Mouse (Mus musculus): Measurements from ENCODE around the gene Kazn. TPM values are rescaled to one million over a fixed set of nuclear protein-coding genes. Genes with fewer than 3 reads are reported as not detected.

Gene Kazn
- polyA plus RNA-seq, 1 experiment, result 0.05 TPM

DNA sequence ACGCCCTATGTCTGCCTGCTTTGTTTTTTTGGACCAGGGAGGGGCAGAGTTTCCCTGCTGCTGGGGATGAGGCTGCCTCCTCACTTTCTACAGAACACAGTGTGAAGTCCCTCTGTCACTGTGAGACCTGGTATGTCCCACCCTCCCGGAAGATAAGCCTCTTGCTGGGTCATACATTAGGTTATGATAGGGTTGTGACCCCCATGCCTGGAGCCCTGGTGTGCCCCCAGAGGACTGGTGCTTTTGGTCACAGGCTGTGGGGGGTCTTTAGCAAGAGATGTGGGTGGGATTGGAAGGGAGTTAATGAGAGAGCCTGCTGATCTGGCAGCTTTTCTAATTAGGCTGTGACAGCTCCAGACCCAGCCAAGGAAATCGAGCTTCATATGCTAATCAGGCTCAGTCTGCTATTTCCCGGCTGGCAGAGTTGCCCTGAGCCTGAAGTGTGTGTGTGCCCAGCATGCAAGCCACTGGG, 28.2 kb upstream of the Kazn start:
- H3K4me3 ChIP-seq (replicated peaks), result no peak overlapping the region
- TF ChIP-seq GATA1 (IDR thresholded peaks at IDR 0.05; ENCODE audit: low read length), result no peak
- TF ChIP-seq TAL1 (IDR thresholded peaks at IDR 0.05; ENCODE audit: low read length), result no peak
- H3K9me3 ChIP-seq (ENCODE audit: control insufficient read depth, low read length), result peaks cover 22% of the 10 kb centered on the region
- H3K27me3 ChIP-seq (ENCODE audit: control insufficient read depth), result no peaks in the 10 kb centered on the region
- H3K36me3 ChIP-seq (ENCODE audit: control insufficient read depth), result no peaks in the 10 kb centered on the region
- no peaks in the 10 kb centered on the region for H3K4me1 ChIP-seq (ENCODE audit: control insufficient read depth)

DNA sequence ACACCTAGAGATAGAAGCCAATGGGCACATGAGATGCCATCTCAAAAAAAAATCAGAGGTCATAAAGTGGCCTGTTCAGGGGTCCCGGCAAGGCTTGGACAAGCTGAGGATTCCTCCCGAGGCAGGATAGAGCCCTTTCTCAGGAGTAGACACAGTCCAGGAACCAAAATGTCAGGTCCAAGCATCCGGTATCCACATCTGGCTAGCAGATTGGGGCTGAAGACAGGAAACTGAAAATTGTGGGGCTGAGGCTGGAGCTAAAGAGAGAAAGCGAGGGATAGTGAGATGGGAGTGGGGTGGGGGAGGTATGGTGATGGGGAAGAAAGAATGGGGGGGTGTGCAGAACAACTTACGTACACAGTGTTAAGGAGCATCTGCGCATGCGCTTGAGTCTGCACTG, 25.1 kb upstream of the Kazn start:
- H3K27me3 ChIP-seq (ENCODE audit: control insufficient read depth), result no peaks in the 10 kb centered on the region
- peaks cover 22% of the 10 kb centered on the region for H3K9me3 ChIP-seq (ENCODE audit: control insufficient read depth, low read length)
- TF ChIP-seq TAL1 (IDR thresholded peaks at IDR 0.05; ENCODE audit: low read length), result no peak
- TF ChIP-seq GATA1 (IDR thresholded peaks at IDR 0.05; ENCODE audit: low read length), result no peak
- no peak overlapping the region for H3K4me3 ChIP-seq (replicated peaks)
- no peaks in the 10 kb centered on the region for H3K36me3 ChIP-seq (ENCODE audit: control insufficient read depth)
- H3K4me1 ChIP-seq (ENCODE audit: control insufficient read depth), result no peaks in the 10 kb centered on the region

DNA sequence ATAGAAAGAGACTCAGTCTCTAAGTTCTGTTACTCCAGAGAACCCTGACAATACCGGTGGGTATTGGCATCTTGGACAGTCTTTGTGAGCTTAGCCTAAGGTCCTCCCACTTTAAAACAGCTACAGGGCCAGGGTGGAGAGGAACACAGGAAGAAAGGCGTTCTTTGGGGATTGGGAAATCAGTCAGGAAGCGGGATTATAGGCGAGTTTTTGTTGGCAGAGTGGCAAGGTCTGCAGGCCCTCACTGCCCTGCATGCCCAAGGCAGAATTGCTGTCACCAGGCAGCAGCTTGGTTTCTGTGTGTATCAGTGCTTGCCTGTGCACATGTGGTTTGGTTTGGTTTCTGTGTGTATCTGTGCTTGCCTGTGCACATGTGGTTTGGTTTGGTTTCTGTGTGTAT, 22.5 kb upstream of the Kazn start:
- H3K9me3 ChIP-seq (ENCODE audit: control insufficient read depth, low read length), result peaks cover 22% of the 10 kb centered on the region
- H3K4me1 ChIP-seq (ENCODE audit: control insufficient read depth), result no peaks in the 10 kb centered on the region
- no peak overlapping the region for H3K4me3 ChIP-seq (replicated peaks)

DNA sequence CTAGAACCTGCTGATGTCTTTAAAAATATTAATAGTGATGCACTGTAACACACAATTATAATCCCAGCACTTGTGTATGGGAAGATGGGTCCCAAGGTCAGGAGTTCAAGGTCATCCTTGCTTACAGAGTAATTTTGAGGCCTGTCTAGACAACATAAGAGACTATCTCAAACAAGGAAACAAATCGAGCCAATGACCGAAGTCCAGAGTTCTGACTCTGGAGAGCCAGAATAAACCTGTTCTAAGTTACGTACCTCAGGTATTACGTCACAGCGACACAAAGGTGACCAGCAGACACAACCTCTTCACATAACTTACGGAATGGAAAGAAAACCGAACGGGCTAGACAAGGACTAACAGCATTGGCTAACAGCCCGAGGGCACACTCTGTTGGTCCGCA, 19.5 kb upstream of the Kazn start:
- no peak for TF ChIP-seq GATA1 (IDR thresholded peaks at IDR 0.05; ENCODE audit: low read length)
- TF ChIP-seq TAL1 (IDR thresholded peaks at IDR 0.05; ENCODE audit: low read length), result no peak
- H3K4me1 ChIP-seq (ENCODE audit: control insufficient read depth), result no peaks in the 10 kb centered on the region
- no peak overlapping the region for H3K4me3 ChIP-seq (replicated peaks)
- H3K27me3 ChIP-seq (ENCODE audit: control insufficient read depth), result no peaks in the 10 kb centered on the region
- H3K36me3 ChIP-seq (ENCODE audit: control insufficient read depth), result no peaks in the 10 kb centered on the region
- H3K9me3 ChIP-seq (ENCODE audit: control insufficient read depth, low read length), result peaks cover under 1% of the 10 kb centered on the region; the same call in 1 of the 2 replicates

More for the DNA sequence above, 22.5 kb upstream of the Kazn start:
- Histone ChIP-seq H3K36me3 (ENCODE audit: control insufficient read depth) (no peaks in the 10 kb centered on the region), H3K27me3 (ENCODE audit: control insufficient read depth) (no peaks in the 10 kb centered on the region)
- no peak for TF ChIP-seq TAL1 (IDR thresholded peaks at IDR 0.05; ENCODE audit: low read length)
- no peak for TF ChIP-seq GATA1 (IDR thresholded peaks at IDR 0.05; ENCODE audit: low read length)

DNA sequence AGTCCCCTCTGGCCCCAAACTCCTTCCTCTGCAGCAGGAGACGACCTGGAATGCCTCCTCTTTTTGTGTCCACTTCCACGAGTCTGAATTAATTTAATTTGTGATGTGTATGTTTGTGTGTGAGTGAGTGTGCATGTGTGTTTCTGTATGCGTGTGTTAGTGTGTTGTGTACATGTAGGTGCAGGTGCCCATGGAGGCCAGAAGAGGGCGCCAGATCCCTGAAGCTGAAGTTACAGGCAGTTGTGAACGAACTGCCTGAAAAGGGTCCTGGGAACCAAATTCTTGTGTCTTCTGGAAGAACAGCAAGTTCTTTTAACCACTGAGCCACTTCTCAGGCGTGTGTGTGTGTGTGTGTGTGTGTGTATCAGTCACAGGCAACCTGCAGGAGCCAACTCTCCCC, 14.9 kb upstream of the Kazn start:
- Histone ChIP-seq H3K9me3 (ENCODE audit: control insufficient read depth, low read length) (no peaks in the 10 kb centered on the region), H3K4me1 (ENCODE audit: control insufficient read depth) (no peaks in the 10 kb centered on the region), H3K4me3 (replicated peaks) (no peak overlapping the region), H3K36me3 (ENCODE audit: control insufficient read depth) (no peaks in the 10 kb centered on the region), H3K27me3 (ENCODE audit: control insufficient read depth) (no peaks in the 10 kb centered on the region)
- TF ChIP-seq GATA1 (IDR thresholded peaks at IDR 0.05; ENCODE audit: low read length), result no peak
- TF ChIP-seq TAL1 (IDR thresholded peaks at IDR 0.05; ENCODE audit: low read length), result no peak

DNA sequence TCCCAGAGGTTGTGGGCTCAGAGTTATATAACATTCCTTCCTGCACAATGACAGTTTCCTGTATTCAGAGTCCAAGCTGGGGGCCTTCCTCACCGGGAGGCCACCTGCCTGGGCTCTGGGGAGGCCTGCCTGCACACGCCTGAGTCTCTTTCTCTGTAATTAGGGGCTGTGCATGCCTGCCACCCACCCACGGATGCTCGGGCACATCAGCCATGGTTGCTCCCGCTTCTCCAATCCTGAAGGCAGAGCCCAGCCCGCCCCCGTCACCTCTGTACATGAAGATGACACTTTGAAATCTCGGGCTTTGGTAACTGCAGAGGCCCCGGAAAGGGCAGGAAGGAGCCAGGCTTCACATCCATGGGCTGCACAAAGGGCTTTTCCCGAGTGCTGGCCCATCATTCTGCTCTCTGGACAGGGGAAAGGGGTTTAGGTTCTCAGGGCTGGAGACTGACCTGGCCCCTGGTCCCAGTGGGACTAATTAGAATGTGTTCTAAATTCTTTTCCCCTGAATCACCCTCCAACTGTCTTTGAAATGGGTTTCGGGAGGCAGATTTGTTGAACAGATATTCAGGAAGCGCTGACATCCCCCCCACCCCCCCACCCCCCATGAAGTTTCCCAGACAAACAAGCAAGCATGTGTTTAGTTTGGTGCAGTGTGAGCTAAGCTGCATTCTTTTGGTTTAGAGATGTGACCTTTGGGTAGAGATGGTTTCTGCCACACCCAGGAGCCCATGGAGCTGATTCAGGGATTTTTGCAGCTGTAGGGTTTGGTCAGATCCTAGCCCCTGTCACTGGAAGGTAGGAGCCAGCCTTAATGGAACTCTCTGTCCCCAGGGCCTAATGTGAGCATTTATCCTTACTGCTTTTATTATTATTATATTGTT, 12.5 kb upstream of the Kazn start:
- Histone ChIP-seq H3K9me3 (ENCODE audit: control insufficient read depth, low read length) (no peaks in the 10 kb centered on the region), H3K27me3 (ENCODE audit: control insufficient read depth) (no peaks in the 10 kb centered on the region), H3K36me3 (ENCODE audit: control insufficient read depth) (no peaks in the 10 kb centered on the region), H3K4me1 (ENCODE audit: control insufficient read depth) (no peaks in the 10 kb centered on the region), H3K4me3 (replicated peaks) (no peak overlapping the region)
- TF ChIP-seq GATA1 (IDR thresholded peaks at IDR 0.05; ENCODE audit: low read length) (no peak), TAL1 (IDR thresholded peaks at IDR 0.05; ENCODE audit: low read length) (no peak)

DNA sequence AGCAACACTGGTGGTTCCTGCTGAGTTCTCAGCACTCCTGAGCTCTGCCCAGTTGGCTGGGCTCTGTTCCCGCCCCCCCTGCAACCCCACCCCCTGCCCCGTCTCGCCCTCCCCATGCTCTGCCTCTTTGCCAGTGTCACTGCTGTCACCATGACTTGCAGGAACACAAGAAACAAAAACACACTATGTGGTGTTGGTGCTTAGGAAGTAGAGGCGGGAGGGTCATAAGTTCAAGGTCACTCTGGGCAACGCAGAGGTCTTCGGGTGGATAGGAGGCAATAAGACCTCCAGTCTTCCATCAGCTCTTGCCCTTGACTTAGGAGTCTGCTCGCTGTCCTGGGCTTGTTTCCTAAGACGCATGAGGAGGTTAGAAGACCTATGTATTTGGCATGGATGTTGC, 10.9 kb upstream of the Kazn start:
- no peaks in the 10 kb centered on the region for H3K9me3 ChIP-seq (ENCODE audit: control insufficient read depth, low read length)

DNA sequence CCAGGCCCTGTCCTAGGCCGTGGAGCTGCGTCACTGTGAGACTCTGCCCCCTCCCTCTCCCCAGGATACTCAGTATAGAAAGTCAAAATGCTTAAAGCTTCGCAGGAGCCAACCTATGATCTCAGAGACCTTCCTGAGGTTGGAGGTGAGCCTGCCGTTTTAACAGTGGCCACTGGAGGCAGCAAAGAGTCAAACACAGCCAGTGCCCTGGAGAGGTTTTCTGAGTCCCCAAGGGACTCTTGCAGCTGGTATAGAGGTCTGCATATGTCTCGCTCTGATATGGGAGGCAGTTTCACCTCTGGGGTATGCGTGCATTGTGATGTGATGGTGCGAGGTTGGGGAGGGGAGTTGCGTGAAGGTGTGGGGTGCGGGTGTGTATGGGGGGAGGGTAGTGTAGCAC, 10.2 kb upstream of the Kazn start:
- Histone ChIP-seq H3K4me3 (replicated peaks) (no peak overlapping the region), H3K9me3 (ENCODE audit: control insufficient read depth, low read length) (no peaks in the 10 kb centered on the region), H3K27me3 (ENCODE audit: control insufficient read depth) (no peaks in the 10 kb centered on the region), H3K36me3 (ENCODE audit: control insufficient read depth) (no peaks in the 10 kb centered on the region), H3K4me1 (ENCODE audit: control insufficient read depth) (no peaks in the 10 kb centered on the region; the same call in 1 of the 2 replicates)
- TF ChIP-seq TAL1 (IDR thresholded peaks at IDR 0.05; ENCODE audit: low read length) (no peak), GATA1 (IDR thresholded peaks at IDR 0.05; ENCODE audit: low read length) (no peak)

More for the DNA sequence above, 10.9 kb upstream of the Kazn start:
- no peak for TF ChIP-seq TAL1 (IDR thresholded peaks at IDR 0.05; ENCODE audit: low read length)
- no peaks in the 10 kb centered on the region for H3K4me1 ChIP-seq (ENCODE audit: control insufficient read depth)
- H3K27me3 ChIP-seq (ENCODE audit: control insufficient read depth), result no peaks in the 10 kb centered on the region
- H3K36me3 ChIP-seq (ENCODE audit: control insufficient read depth), result no peaks in the 10 kb centered on the region
- no peak overlapping the region for H3K4me3 ChIP-seq (replicated peaks)

DNA sequence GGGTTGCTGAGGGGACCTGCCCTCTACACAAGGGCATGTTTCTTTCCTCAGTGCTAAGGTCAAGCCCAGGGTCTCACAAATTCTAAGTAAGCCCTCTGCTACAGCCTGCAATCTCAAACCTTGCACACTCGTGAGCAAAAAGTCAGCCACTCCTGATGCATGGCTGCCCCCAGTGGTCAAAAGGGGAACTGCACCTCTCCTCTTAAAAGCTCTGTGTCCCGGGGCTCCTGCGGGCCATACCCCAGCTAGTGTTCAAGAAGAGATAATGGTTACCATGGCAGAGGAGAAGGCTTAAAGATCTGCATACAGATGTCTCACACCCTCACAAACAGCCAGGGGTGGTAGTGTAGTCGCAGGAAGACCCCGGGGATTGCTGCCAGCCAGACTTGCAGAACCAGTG, 9.2 kb upstream of the Kazn start:
- Histone ChIP-seq H3K9me3 (ENCODE audit: control insufficient read depth, low read length) (no peaks in the 10 kb centered on the region), H3K4me3 (replicated peaks) (no peak overlapping the region), H3K27me3 (ENCODE audit: control insufficient read depth) (no peaks in the 10 kb centered on the region), H3K36me3 (ENCODE audit: control insufficient read depth) (no peaks in the 10 kb centered on the region), H3K4me1 (ENCODE audit: control insufficient read depth) (no peaks in the 10 kb centered on the region; the same call in 1 of the 2 replicates)
- TF ChIP-seq GATA1 (IDR thresholded peaks at IDR 0.05; ENCODE audit: low read length) (no peak), TAL1 (IDR thresholded peaks at IDR 0.05; ENCODE audit: low read length) (no peak)

Data from erythroblast, embryonic 14.5 days (primary cell).